Comparison of ENCODE assay signal across 18 mouse cellular contexts in the genomic region with DNA sequence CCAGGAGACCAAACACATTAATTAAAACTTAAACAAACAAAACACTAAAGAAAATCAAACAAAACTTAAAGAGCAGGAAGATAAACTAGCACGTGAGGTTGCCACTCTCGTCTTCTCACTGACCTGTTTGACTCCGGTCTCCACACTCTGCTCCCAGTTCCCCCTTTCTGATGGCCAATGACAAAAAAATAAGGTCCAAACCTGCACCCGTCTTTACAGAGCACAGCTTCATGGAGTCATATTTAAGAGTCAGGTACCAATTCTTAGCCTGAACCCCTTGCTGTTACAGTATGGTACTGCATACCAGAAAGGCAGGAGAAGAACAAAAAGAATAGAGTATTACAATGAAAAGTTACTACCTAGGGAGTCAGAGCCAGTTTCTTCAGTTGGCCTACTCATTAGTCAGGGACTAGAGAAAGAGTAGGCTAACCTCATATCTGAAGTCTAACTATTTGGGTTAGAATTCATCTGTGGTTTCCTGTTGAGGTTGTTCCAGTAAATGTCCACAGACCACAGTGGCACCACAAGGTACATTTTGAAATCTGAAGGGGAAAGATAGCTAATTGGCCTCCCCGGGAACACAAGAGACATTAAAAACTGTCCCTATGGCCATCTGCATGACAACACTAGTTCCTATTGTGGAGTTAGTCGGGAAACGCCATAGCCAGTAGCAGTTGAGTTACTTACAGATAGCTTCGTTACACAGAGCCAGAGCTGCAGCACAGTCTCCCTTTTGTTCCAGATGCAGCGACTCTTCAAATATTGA. TPM values are rescaled to one million over a fixed set of nuclear protein-coding genes. Genes with fewer than 3 reads are reported as not detected.
DNase-seq lines count a peak whose midpoint lies in the region; ATAC-seq and TF ChIP-seq lines count a peak whose summit lies in the region.
"Had no signal": no experiment of that assay in that cellular context is flagged by ENCODE, and none has a peak within 500 bp of the region (broad histone marks: within the 10 kb centered on the region; RNA-seq: fewer than 3 reads in every experiment).

No protein-coding gene starts in this region.

- peak overlapping the region; percentile 69 for H3K27ac ChIP-seq in lung, embryonic 14.5 days (ENCODE audit: low read depth)
- H3K27ac ChIP-seq in MEL (ENCODE audit: control insufficient read depth, low read depth, low read length): no peak overlapping the region
- peak overlapping the region; percentile 55; the same call in 1 of the 2 replicates for H3K27ac ChIP-seq in stomach, embryonic 15.5 days
- no peak overlapping the region for H3K27ac ChIP-seq in midbrain, embryonic 15.5 days
- H3K27ac ChIP-seq: embryonic facial prominence, embryonic 15.5 days; hindbrain, embryonic 14.5 days; intestine, embryonic 15.5 days; limb, embryonic 13.5 days; liver, embryonic 14.5 days; midbrain, embryonic 10.5 days had no signal

- peak; percentile 46 for DNase-seq in lung, embryonic 14.5 days
- DNase-seq in lung, adult 2 months: no peak
- DNase-seq in MEL (ENCODE audit: low read depth, low spot score): peak; percentile 71
- peak; percentile 21 for DNase-seq in induced T-regulatory cell, adult 2 months (ENCODE audit: low read depth)
- DNase-seq in urinary bladder, postnatal 14 days (ENCODE audit: low spot score): no peak
- DNase-seq in spleen, adult 12 weeks (ENCODE audit: low spot score): no peak
- DNase-seq: cerebellum, adult 18-20 months had no signal

- H3K27me3 ChIP-seq in lung, embryonic 14.5 days (ENCODE audit: insufficient read depth, low read length): no peaks in the 10 kb centered on the region
- no peaks in the 10 kb centered on the region for H3K27me3 ChIP-seq in MEL (ENCODE audit: control insufficient read depth in 1 of 2, insufficient read depth in 2 of 2, low read length in 2 of 2)
- H3K27me3 ChIP-seq in stomach, embryonic 15.5 days (replicated peaks): no peaks in the 10 kb centered on the region
- H3K27me3 ChIP-seq in midbrain, embryonic 15.5 days (replicated peaks): no peaks in the 10 kb centered on the region
- H3K27me3 ChIP-seq: embryonic facial prominence, embryonic 15.5 days; heart, embryonic 12.5 days; intestine, embryonic 15.5 days; limb, embryonic 13.5 days had no signal

- peak; percentile 60 to 75 for TF ChIP-seq EP300 in MEL (IDR thresholded peaks at IDR 0.05; ENCODE audit: low read depth in 1 of 2, low read length in 2 of 2)

- H3K4me1 ChIP-seq in lung, embryonic 14.5 days (ENCODE audit: insufficient read depth): no peaks in the 10 kb centered on the region
- no peaks in the 10 kb centered on the region; the same call in 1 of the 2 replicates for H3K4me1 ChIP-seq in lung, adult 2 months (ENCODE audit: control insufficient read depth, insufficient read depth, low read length)
- peaks cover 0 to 9% of the 10 kb centered on the region in 2 experiments; a peak in 3 of 4 replicates for H3K4me1 ChIP-seq in MEL (ENCODE audit: control insufficient read depth in 1 of 2, insufficient read depth in 2 of 2, low read length in 2 of 2)
- no peaks in the 10 kb centered on the region for H3K4me1 ChIP-seq in stomach, embryonic 15.5 days
- no peaks in the 10 kb centered on the region for H3K4me1 ChIP-seq in midbrain, embryonic 15.5 days
- H3K4me1 ChIP-seq: embryonic facial prominence, embryonic 15.5 days; heart, embryonic 12.5 days; intestine, embryonic 15.5 days; limb, embryonic 13.5 days; midbrain, embryonic 10.5 days had no signal

- TF ChIP-seq RAD21 in MEL (IDR thresholded peaks at IDR 0.05; ENCODE audit: low read depth, low read length): no peak

- H3K79me2 ChIP-seq in MEL (ENCODE audit: control insufficient read depth, insufficient read depth, low read length, poor library complexity): no peaks in the 10 kb centered on the region

- no peak overlapping the region for H3K4me3 ChIP-seq in lung, embryonic 14.5 days (ENCODE audit: low read depth, low read length)
- H3K4me3 ChIP-seq in lung, adult 2 months (replicated peaks; ENCODE audit: extremely low read depth, low read depth, low read length): no peak overlapping the region
- H3K4me3 ChIP-seq in MEL (ENCODE audit: control insufficient read depth in 1 of 2, insufficient read depth in 1 of 2, low read depth in 2 of 2, low read length in 2 of 2): no peak overlapping the region
- no peak overlapping the region for H3K4me3 ChIP-seq in stomach, embryonic 15.5 days (replicated peaks)
- H3K4me3 ChIP-seq in midbrain, embryonic 15.5 days: no peak overlapping the region
- H3K4me3 ChIP-seq: embryonic facial prominence, embryonic 15.5 days; heart, embryonic 12.5 days; intestine, embryonic 15.5 days; limb, embryonic 13.5 days; midbrain, embryonic 10.5 days had no signal

- H3K4me2 ChIP-seq in lung, embryonic 14.5 days: no peak overlapping the region
- H3K4me2 ChIP-seq in stomach, embryonic 15.5 days: no peak overlapping the region
- no peak overlapping the region for H3K4me2 ChIP-seq in midbrain, embryonic 15.5 days
- H3K4me2 ChIP-seq: embryonic facial prominence, embryonic 15.5 days; heart, embryonic 12.5 days; hindbrain, embryonic 14.5 days; intestine, embryonic 15.5 days; limb, embryonic 13.5 days had no signal

- TF ChIP-seq POLR2A in lung, adult 2 months (IDR thresholded peaks at IDR 0.05; ENCODE audit: borderline replicate concordance, extremely low read depth, low read depth, low read length): no peak
- TF ChIP-seq POLR2A in MEL (IDR thresholded peaks at IDR 0.05; ENCODE audit: control insufficient read depth in 1 of 2, insufficient read depth in 1 of 2, low read depth in 1 of 2, low read length in 2 of 2, poor library complexity in 1 of 2): no peak

- H3K9ac ChIP-seq in lung, embryonic 14.5 days: no peak overlapping the region
- H3K9ac ChIP-seq in MEL (ENCODE audit: control insufficient read depth, low read depth, low read length, poor library complexity, severe bottlenecking): no peak overlapping the region
- no peak overlapping the region for H3K9ac ChIP-seq in stomach, embryonic 15.5 days
- no peak overlapping the region for H3K9ac ChIP-seq in midbrain, embryonic 15.5 days
- H3K9ac ChIP-seq: embryonic facial prominence, embryonic 15.5 days; heart, embryonic 12.5 days; hindbrain, embryonic 14.5 days; intestine, embryonic 15.5 days; limb, embryonic 13.5 days; liver, embryonic 14.5 days had no signal

- ATAC-seq in lung, embryonic 14.5 days (ENCODE audit: insufficient read depth): no peak
- peak; percentile 60 for ATAC-seq in stomach, embryonic 15.5 days (ENCODE audit: insufficient read depth, low FRiP score, low read depth)
- no peak for ATAC-seq in midbrain, embryonic 15.5 days (replicated peaks)
- ATAC-seq: activated CD4-positive, CD25-positive, alpha-beta regulatory T cell, adult 4 months; forebrain, embryonic 16.5 days; intestine, embryonic 15.5 days had no signal

- H3K9me3 ChIP-seq in lung, embryonic 14.5 days (ENCODE audit: low read depth, low read length): no peaks in the 10 kb centered on the region
- H3K9me3 ChIP-seq in MEL (replicated peaks; ENCODE audit: insufficient read depth, low read length): no peaks in the 10 kb centered on the region
- no peaks in the 10 kb centered on the region for H3K9me3 ChIP-seq in stomach, embryonic 15.5 days
- H3K9me3 ChIP-seq in midbrain, embryonic 15.5 days: no peaks in the 10 kb centered on the region
- H3K9me3 ChIP-seq: embryonic facial prominence, embryonic 15.5 days; heart, embryonic 12.5 days; intestine, embryonic 15.5 days; limb, embryonic 13.5 days; midbrain, embryonic 10.5 days had no signal

- WGBS in lung, embryonic 14.5 days: 56% methylated on average over 9 of the region's 9 CpGs
- WGBS in lung, adult 2 months: 54% methylated on average over 9 of the region's 9 CpGs
- WGBS in stomach, embryonic 15.5 days: 60% methylated on average over 9 of the region's 9 CpGs
- WGBS in midbrain, embryonic 15.5 days: 82% methylated on average over 9 of the region's 9 CpGs

- TF ChIP-seq CTCF in lung, embryonic 14.5 days (IDR thresholded peaks at IDR 0.05; ENCODE audit: low read depth): no peak
- no peak for TF ChIP-seq CTCF in lung, adult 2 months (IDR thresholded peaks at IDR 0.05; ENCODE audit: insufficient read depth, low read length)
- TF ChIP-seq CTCF in MEL (IDR thresholded peaks at IDR 0.05 in 2 of 3, conservative IDR thresholded peaks at IDR 0.05 in 1 of 3; ENCODE audit: control insufficient read depth in 1 of 3, insufficient read depth in 1 of 3, low read depth in 2 of 3, low read length in 3 of 3, poor library complexity in 1 of 3, severe bottlenecking in 1 of 3): 0 out of 6 replicates have a peak, but pooled peaks of 1 of the 3 experiments have one; percentile 6

- peaks cover 45% of the 10 kb centered on the region for H3K36me3 ChIP-seq in lung, embryonic 14.5 days (ENCODE audit: insufficient read depth)
- peaks cover 0 to 11% of the 10 kb centered on the region in 2 experiments; a peak in 2 of 4 replicates for H3K36me3 ChIP-seq in MEL (ENCODE audit: control insufficient read depth in 1 of 2, insufficient read depth in 2 of 2, low read length in 2 of 2)
- H3K36me3 ChIP-seq in stomach, embryonic 15.5 days: peaks cover 16% of the 10 kb centered on the region
- H3K36me3 ChIP-seq in midbrain, embryonic 15.5 days (replicated peaks): peaks cover 29% of the 10 kb centered on the region

TF ChIP-seq in MEL, 35 proteins besides CTCF, POLR2A, EP300 and RAD21 (continues in another document):
- no peak for TF ChIP-seq ELF1 (IDR thresholded peaks at IDR 0.05; ENCODE audit: low read depth, low read length)
- TF ChIP-seq KAT2A (conservative IDR thresholded peaks at IDR 0.05; ENCODE audit: low read depth, low read length): no peak
- TF ChIP-seq USF1 (IDR thresholded peaks at IDR 0.05; ENCODE audit: low read depth, low read length): no peak
- no peak for TF ChIP-seq HCFC1 (IDR thresholded peaks at IDR 0.05; ENCODE audit: low read depth, low read length)
- no peak for TF ChIP-seq MAX (IDR thresholded peaks at IDR 0.05; ENCODE audit: low read length)
- peak; percentile 75; the same call in 1 of the 2 replicates for TF ChIP-seq MAFK (IDR thresholded peaks at IDR 0.05; ENCODE audit: borderline replicate concordance, low read depth, low read length)
- no peak for TF ChIP-seq ETS1 (IDR thresholded peaks at IDR 0.05; ENCODE audit: low read depth, low read length)
- no peak for TF ChIP-seq NRF1 (IDR thresholded peaks at IDR 0.05; ENCODE audit: insufficient read depth, low read depth, low read length, poor library complexity, severe bottlenecking)
- no peak for TF ChIP-seq ZNF384 (IDR thresholded peaks at IDR 0.05; ENCODE audit: low read depth, low read length)
- no peak for TF ChIP-seq NELFE (IDR thresholded peaks at IDR 0.05; ENCODE audit: low read depth, low read length)

RNA-seq across cellular contexts. Expression of gene Ppp3cb, which starts 19.1 kb away (rescaled TPM):
- 60.7 and 61.1 TPM in 2 replicates for polyA plus RNA-seq in lung, embryonic 14.5 days (2014; fragmentation: Nextera tagmentation; extraction: Ambion mirVana)
- polyA plus RNA-seq in lung, adult 2 months (2012; rRNA removed): 6.5 and 14.2 TPM in 2 replicates
- total RNA-seq in MEL (2012; rRNA removed): 20.1 and 20.4 TPM in 2 replicates
- polyA plus RNA-seq in MEL (2012; ENCODE audit: insufficient read depth in 1 of 2, insufficient read length in 2 of 2, low read depth in 1 of 2, low replicate concordance in 2 of 2, missing spikeins in 1 of 2): 10 to 100 TPM; 32.6 to 62.9 TPM
- polyA plus RNA-seq in stomach, embryonic 15.5 days (2015; fragmentation: Nextera tagmentation; extraction: Ambion mirVana): 39.9 and 42.4 TPM in 2 replicates
- 89.3 and 95.9 TPM in 2 replicates for polyA plus RNA-seq in midbrain, embryonic 15.5 days (2015; fragmentation: Nextera tagmentation; extraction: Ambion mirVana)

Comparison
In these comparisons a context has a peak if more than half of its experiments do, and no peak if none do; other contexts are left out.
1. DNase-seq: peak in lung, embryonic 14.5 days (single experiment), MEL (single experiment) and induced T-regulatory cell, adult 2 months (single experiment); none in lung, adult 2 months (single experiment), urinary bladder, postnatal 14 days (single experiment) and spleen, adult 12 weeks (single experiment).
2. H3K27ac ChIP-seq: peak in lung, embryonic 14.5 days (single experiment) and stomach, embryonic 15.5 days (single experiment); none in MEL (single experiment) and midbrain, embryonic 15.5 days (single experiment).